Comparison of ENCODE assay signal across 8 mouse cellular contexts in genomic region chr4:42954297-42954696, GRCm38 (mm10). TPM values are rescaled to one million over a fixed set of nuclear protein-coding genes. Genes with fewer than 3 reads are reported as not detected.
A peak's percentile ranks its signal among the peaks of the same experiment; 100 is the strongest.
DNase-seq lines count a peak whose midpoint lies in the region; ATAC-seq and TF ChIP-seq lines count a peak whose summit lies in the region.

No protein-coding gene starts in this region.

- whole genome bisulfite sequencing in cerebellum, adult 2 months, result 3% methylated on average over 10 of the region's 10 CpGs
- 5% methylated on average over 10 of the region's 10 CpGs for WGBS in forebrain, postnatal 0 days
- WGBS in hindbrain, embryonic 10.5 days, result 6% methylated on average over 10 of the region's 10 CpGs
- WGBS in midbrain, embryonic 12.5 days, result 3% methylated on average over 10 of the region's 10 CpGs
- WGBS in spleen, adult 2 months, result 29% methylated on average over 10 of the region's 10 CpGs

- peaks cover 49% of the 10 kb centered on the region for H3K36me3 ChIP-seq in forebrain, postnatal 0 days (ENCODE audit: insufficient read depth)
- H3K36me3 ChIP-seq in hindbrain, embryonic 10.5 days, result peaks cover 59% of the 10 kb centered on the region
- H3K36me3 ChIP-seq in midbrain, embryonic 12.5 days, result peaks cover 38% of the 10 kb centered on the region
- H3K36me3 ChIP-seq in spleen, adult 2 months (ENCODE audit: control insufficient read depth, insufficient read depth, low read length), result peaks cover 5% of the 10 kb centered on the region; the same call in 1 of the 2 replicates

- no peaks in the 10 kb centered on the region for H3K9me3 ChIP-seq in forebrain, postnatal 0 days (ENCODE audit: low read length)
- no peaks in the 10 kb centered on the region for H3K9me3 ChIP-seq in hindbrain, embryonic 10.5 days
- no peaks in the 10 kb centered on the region for H3K9me3 ChIP-seq in midbrain, embryonic 12.5 days

- peak; percentile 61 to 87 for DNase-seq in adrenal gland, adult (ENCODE audit: inconsistent age in 2 of 2, low spot score in 1 of 2)
- DNase-seq in adrenal gland, adult 8-10 months, result no peak
- peak; percentile 74 to 86 for DNase-seq in cerebellum, adult 2 months
- peak; percentile 86 for DNase-seq in forebrain, postnatal 0 days
- DNase-seq in hindbrain, embryonic 10.5 days (ENCODE audit: low spot score), result peak; percentile 75
- peak; percentile 64 to 85 for DNase-seq in left cerebral cortex, adult 8-10 months (ENCODE audit: low spot score in 2 of 2)
- DNase-seq in spleen, adult 2 months (ENCODE audit: low read depth in 1 of 2, low spot score in 2 of 2), result peak in 1 of 2 experiments; percentile 35

- TF ChIP-seq POLR2A in cerebellum, adult 2 months (IDR thresholded peaks at IDR 0.05; ENCODE audit: borderline replicate concordance, insufficient read depth, low read length), result no peak
- no peak for TF ChIP-seq POLR2A in spleen, adult 2 months (IDR thresholded peaks at IDR 0.05; ENCODE audit: low read depth, low read length)

- no peaks in the 10 kb centered on the region for H3K27me3 ChIP-seq in cerebellum, adult 2 months (ENCODE audit: control insufficient read depth, insufficient read depth, low read length)
- no peaks in the 10 kb centered on the region for H3K27me3 ChIP-seq in forebrain, postnatal 0 days (ENCODE audit: insufficient read depth, low read length)
- H3K27me3 ChIP-seq in hindbrain, embryonic 10.5 days (ENCODE audit: insufficient read depth, poor library complexity, severe bottlenecking), result peaks cover 4% of the 10 kb centered on the region; the same call in 1 of the 2 replicates
- H3K27me3 ChIP-seq in midbrain, embryonic 12.5 days, result no peaks in the 10 kb centered on the region
- no peaks in the 10 kb centered on the region for H3K27me3 ChIP-seq in spleen, adult 2 months (ENCODE audit: control insufficient read depth, insufficient read depth, low read length)

- TF ChIP-seq CTCF in cerebellum, adult 2 months (IDR thresholded peaks at IDR 0.05; ENCODE audit: borderline replicate concordance, insufficient read depth, low read depth, low read length), result peak; percentile 92
- TF ChIP-seq CTCF in forebrain, postnatal 0 days (IDR thresholded peaks at IDR 0.05; ENCODE audit: low read depth), result peak; percentile 94
- peak; percentile 85 for TF ChIP-seq CTCF in spleen, adult 2 months (IDR thresholded peaks at IDR 0.05; ENCODE audit: extremely low read depth, insufficient read depth, insufficient read length, insufficient replicate concordance)

- peak overlapping the region; percentile 34 for H3K4me3 ChIP-seq in cerebellum, adult 2 months (replicated peaks; ENCODE audit: insufficient read depth, low read depth, low read length)
- H3K4me3 ChIP-seq in forebrain, postnatal 0 days (ENCODE audit: low read depth, low read length), result peak overlapping the region; percentile 81
- H3K4me3 ChIP-seq in hindbrain, embryonic 10.5 days, result peak overlapping the region; percentile 32; the same call in 1 of the 2 replicates
- H3K4me3 ChIP-seq in midbrain, embryonic 12.5 days, result peak overlapping the region; percentile 14
- no peak overlapping the region for H3K4me3 ChIP-seq in spleen, adult 2 months (ENCODE audit: extremely low read depth, insufficient read depth, insufficient read length)

- no peak for ATAC-seq in forebrain, postnatal 0 days
- no peak for ATAC-seq in midbrain, embryonic 12.5 days (ENCODE audit: low FRiP score, low read depth)

- H3K9ac ChIP-seq in forebrain, postnatal 0 days, result 0 out of 2 replicates have a peak overlapping the region, but pooled peaks have one; percentile 4
- 0 out of 2 replicates have a peak overlapping the region, but pooled peaks have one; percentile 96 for H3K9ac ChIP-seq in midbrain, embryonic 12.5 days (replicated peaks)

- peak overlapping the region; percentile 96 for H3K4me2 ChIP-seq in forebrain, postnatal 0 days (ENCODE audit: low read depth)
- peak overlapping the region; percentile 94 for H3K4me2 ChIP-seq in midbrain, embryonic 12.5 days (replicated peaks)

- peaks cover 38% of the 10 kb centered on the region for H3K4me1 ChIP-seq in cerebellum, adult 2 months (ENCODE audit: control insufficient read depth, insufficient read depth, low read length)
- peaks cover 21% of the 10 kb centered on the region; the same call in 1 of the 2 replicates for H3K4me1 ChIP-seq in forebrain, postnatal 0 days (ENCODE audit: insufficient read depth)
- peaks cover 55% of the 10 kb centered on the region for H3K4me1 ChIP-seq in hindbrain, embryonic 10.5 days (replicated peaks)
- peaks cover 47% of the 10 kb centered on the region for H3K4me1 ChIP-seq in midbrain, embryonic 12.5 days
- no peaks in the 10 kb centered on the region; the same call in 1 of the 2 replicates for H3K4me1 ChIP-seq in spleen, adult 2 months (ENCODE audit: control insufficient read depth, insufficient read depth, insufficient read length)

- H3K27ac ChIP-seq in cerebellum, adult 2 months (ENCODE audit: insufficient read depth, low read length), result 0 out of 2 replicates have a peak overlapping the region, but pooled peaks have one; percentile 13
- peak overlapping the region; percentile 76 for H3K27ac ChIP-seq in forebrain, postnatal 0 days (ENCODE audit: low read depth, low read length)
- H3K27ac ChIP-seq in hindbrain, embryonic 10.5 days, result peak overlapping the region; percentile 81; the same call in 1 of the 2 replicates
- H3K27ac ChIP-seq in midbrain, embryonic 12.5 days (replicated peaks), result peak overlapping the region; percentile 88
- H3K27ac ChIP-seq in spleen, adult 2 months (ENCODE audit: insufficient read depth, low read length), result no peak overlapping the region

RNA-seq across cellular contexts. Expression of gene Dnajb5, which starts 4.7 kb away (rescaled TPM):
- total RNA-seq in adrenal gland, adult 8-10 months (2022), result 10 to 100 TPM; 12.9 to 20.5 (median 18.2) TPM
- 55.0 and 58.7 TPM in 2 replicates for polyA plus RNA-seq in cerebellum, adult 2 months (2012; rRNA removed)
- 81.0 and 106 TPM in 2 replicates for total RNA-seq in forebrain, postnatal 0 days (2014; rRNA removed)
- polyA plus RNA-seq in forebrain, postnatal 0 days (2015; fragmentation: Nextera tagmentation; extraction: Ambion mirVana), result 46.8 and 50.7 TPM in 2 replicates
- polyA plus RNA-seq in hindbrain, embryonic 10.5 days (2016; fragmentation: Nextera tagmentation; extraction: Ambion mirVana), result 14.0 and 17.6 TPM in 2 replicates
- 100 to 1,000 TPM; 118 to 162 (median 149) TPM for total RNA-seq in left cerebral cortex, adult 8-10 months (2022)
- 27.0 and 35.2 TPM in 2 replicates for polyA plus RNA-seq in midbrain, embryonic 12.5 days (2016; fragmentation: Nextera tagmentation; extraction: Ambion mirVana)
- polyA plus RNA-seq in spleen, adult 2 months (2012; rRNA removed), result 12.2 and 15.1 TPM in 2 replicates

RNA-seq across cellular contexts. Expression of gene 1700022I11Rik, which starts 15.1 kb away (rescaled TPM):
- not detected for total RNA-seq in adrenal gland, adult 8-10 months (2022)
- not detected in 2 replicates for polyA plus RNA-seq in cerebellum, adult 2 months (2012; rRNA removed)
- not detected in 2 replicates for total RNA-seq in forebrain, postnatal 0 days (2014; rRNA removed)
- 0.23 and 0.63 TPM in 2 replicates for polyA plus RNA-seq in forebrain, postnatal 0 days (2015; fragmentation: Nextera tagmentation; extraction: Ambion mirVana)
- polyA plus RNA-seq in hindbrain, embryonic 10.5 days (2016; fragmentation: Nextera tagmentation; extraction: Ambion mirVana), result 0.75 and 0.95 TPM in 2 replicates
- not detected for total RNA-seq in left cerebral cortex, adult 8-10 months (2022)
- 0.24 and 0.55 TPM in 2 replicates for polyA plus RNA-seq in midbrain, embryonic 12.5 days (2016; fragmentation: Nextera tagmentation; extraction: Ambion mirVana)
- polyA plus RNA-seq in spleen, adult 2 months (2012; rRNA removed), result not detected in 2 replicates

RNA-seq across cellular contexts. Expression of gene Phf24, which starts 37.8 kb away (rescaled TPM):
- 1 to 10 TPM; 3.1 to 4.5 (median 3.8) TPM for total RNA-seq in adrenal gland, adult 8-10 months (2022)
- 79.9 and 84.1 TPM in 2 replicates for polyA plus RNA-seq in cerebellum, adult 2 months (2012; rRNA removed)
- total RNA-seq in forebrain, postnatal 0 days (2014; rRNA removed), result 77.2 and 82.7 TPM in 2 replicates
- polyA plus RNA-seq in forebrain, postnatal 0 days (2015; fragmentation: Nextera tagmentation; extraction: Ambion mirVana), result 38.2 and 42.3 TPM in 2 replicates
- polyA plus RNA-seq in hindbrain, embryonic 10.5 days (2016; fragmentation: Nextera tagmentation; extraction: Ambion mirVana), result 1.6 and 2.5 TPM in 2 replicates
- 100 to 1,000 TPM; 321 to 373 (median 328) TPM for total RNA-seq in left cerebral cortex, adult 8-10 months (2022)
- 6.6 and 8.4 TPM in 2 replicates for polyA plus RNA-seq in midbrain, embryonic 12.5 days (2016; fragmentation: Nextera tagmentation; extraction: Ambion mirVana)
- 1.1 and 1.5 TPM in 2 replicates for polyA plus RNA-seq in spleen, adult 2 months (2012; rRNA removed)

RNA-seq across cellular contexts. Expression of gene Vcp, which starts 46.0 kb away (rescaled TPM):
- total RNA-seq in adrenal gland, adult 8-10 months (2022), result 100 to 1,000 TPM; 290 to 420 (median 339) TPM
- polyA plus RNA-seq in cerebellum, adult 2 months (2012; rRNA removed), result 196 and 200 TPM in 2 replicates
- 221 and 255 TPM in 2 replicates for total RNA-seq in forebrain, postnatal 0 days (2014; rRNA removed)
- polyA plus RNA-seq in forebrain, postnatal 0 days (2015; fragmentation: Nextera tagmentation; extraction: Ambion mirVana), result 357 and 443 TPM in 2 replicates
- 600 and 640 TPM in 2 replicates for polyA plus RNA-seq in hindbrain, embryonic 10.5 days (2016; fragmentation: Nextera tagmentation; extraction: Ambion mirVana)
- total RNA-seq in left cerebral cortex, adult 8-10 months (2022), result 100 to 1,000 TPM; 173 to 199 (median 188) TPM
- polyA plus RNA-seq in midbrain, embryonic 12.5 days (2016; fragmentation: Nextera tagmentation; extraction: Ambion mirVana), result 645 and 652 TPM in 2 replicates
- 68.4 and 76.1 TPM in 2 replicates for polyA plus RNA-seq in spleen, adult 2 months (2012; rRNA removed)

RNA-seq across cellular contexts. Expression of gene Fancg, which starts 56.0 kb away (rescaled TPM):
- total RNA-seq in adrenal gland, adult 8-10 months (2022), result 10 to 100 TPM in 2 of 4 experiments, 1 to 10 TPM in 2; 8.0 to 17.8 (median 12.5) TPM
- 36.2 and 36.7 TPM in 2 replicates for polyA plus RNA-seq in cerebellum, adult 2 months (2012; rRNA removed)
- total RNA-seq in forebrain, postnatal 0 days (2014; rRNA removed), result 12.8 and 21.8 TPM in 2 replicates
- polyA plus RNA-seq in forebrain, postnatal 0 days (2015; fragmentation: Nextera tagmentation; extraction: Ambion mirVana), result 10.9 and 12.4 TPM in 2 replicates
- 23.2 and 25.5 TPM in 2 replicates for polyA plus RNA-seq in hindbrain, embryonic 10.5 days (2016; fragmentation: Nextera tagmentation; extraction: Ambion mirVana)
- total RNA-seq in left cerebral cortex, adult 8-10 months (2022), result 10 to 100 TPM; 12.5 to 14.6 (median 13.7) TPM
- 18.3 and 24.0 TPM in 2 replicates for polyA plus RNA-seq in midbrain, embryonic 12.5 days (2016; fragmentation: Nextera tagmentation; extraction: Ambion mirVana)
- 13.5 and 16.7 TPM in 2 replicates for polyA plus RNA-seq in spleen, adult 2 months (2012; rRNA removed)
